ENCODE assay signal across 25 mouse cellular contexts in the genomic region with DNA sequence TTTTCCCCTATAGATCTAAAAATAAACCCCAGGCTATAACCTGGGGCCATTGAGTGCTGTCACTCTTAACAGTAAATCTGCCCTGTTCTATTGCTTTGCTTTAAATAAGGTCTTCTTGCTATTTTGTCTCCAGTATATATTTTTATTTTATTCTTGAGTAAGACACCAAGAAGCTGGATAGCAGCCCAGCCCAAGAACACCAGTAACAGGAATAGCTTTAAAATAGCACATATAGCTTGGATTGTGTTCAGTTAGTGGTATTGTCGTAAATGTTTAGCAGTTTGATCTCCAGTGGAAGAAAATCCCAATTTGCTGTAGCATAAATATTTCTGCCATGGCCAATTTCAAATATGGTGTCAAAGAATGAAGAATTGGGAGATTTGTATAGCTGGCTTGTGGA. TPM values are rescaled to one million over a fixed set of nuclear protein-coding genes. Genes with fewer than 3 reads are reported as not detected.
DNase-seq lines count a peak whose midpoint lies in the region; TF ChIP-seq lines count a peak whose summit lies in the region.
"Had no signal": no experiment of that assay in that cellular context is flagged by ENCODE, and none has a peak within 500 bp of the region (broad histone marks: within the 10 kb centered on the region; RNA-seq: fewer than 3 reads in every experiment).

No protein-coding gene starts in this region.

- intact Hi-C loops in left cerebral cortex, postnatal 36 days (cut with DNase I), result no loop called here
- intact Hi-C loops in heart, postnatal 25 days (cut with DNase I), result no loop called here

- no peaks in the 10 kb centered on the region for H3K36me3 ChIP-seq in kidney, adult 2 months (ENCODE audit: control insufficient read depth, insufficient read depth, low read length)
- H3K36me3 ChIP-seq: embryonic facial prominence, embryonic 13.5 days; forebrain, embryonic 12.5 days; heart, embryonic 10.5 days; hindbrain, embryonic 10.5 days; intestine, embryonic 15.5 days; limb, embryonic 12.5 days; stomach, embryonic 15.5 days had no signal

- H3K27ac ChIP-seq in kidney, adult 2 months (ENCODE audit: insufficient read depth, low read depth, low read length), result no peak overlapping the region
- H3K27ac ChIP-seq: embryonic facial prominence, embryonic 13.5 days; forebrain, embryonic 12.5 days; gastrocnemius, adult 2 months; heart, embryonic 10.5 days; hindbrain, embryonic 10.5 days; intestine, embryonic 15.5 days; limb, embryonic 12.5 days; stomach, embryonic 15.5 days had no signal

- TF ChIP-seq CTCF in kidney, adult 2 months (conservative IDR thresholded peaks at IDR 0.05; ENCODE audit: insufficient read depth, insufficient read length, low read depth, low read length), result no peak

- WGBS in kidney, adult 2 months, result 85% methylated on average over 1 of the region's 1 CpGs

- no peak overlapping the region for H3K4me3 ChIP-seq in kidney, adult 2 months (ENCODE audit: insufficient read depth, low read depth, low read length)
- H3K4me3 ChIP-seq: embryonic facial prominence, embryonic 13.5 days; erythroblast, embryonic 14.5 days; forebrain, embryonic 12.5 days; gastrocnemius, adult 2 months; heart, embryonic 10.5 days; hindbrain, embryonic 10.5 days; intestine, embryonic 15.5 days; limb, embryonic 12.5 days; stomach, embryonic 15.5 days had no signal

- no peak for TF ChIP-seq POLR2A in kidney, adult 2 months (IDR thresholded peaks at IDR 0.05; ENCODE audit: low read depth, low read length)

- no peaks in the 10 kb centered on the region for H3K27me3 ChIP-seq in kidney, adult 2 months (replicated peaks; ENCODE audit: control insufficient read depth, insufficient read depth, low read length)
- H3K27me3 ChIP-seq: embryonic facial prominence, embryonic 13.5 days; forebrain, embryonic 12.5 days; intestine, embryonic 15.5 days; limb, embryonic 12.5 days; stomach, embryonic 15.5 days had no signal

- no peaks in the 10 kb centered on the region for H3K4me1 ChIP-seq in kidney, adult 2 months (ENCODE audit: control insufficient read depth, insufficient read depth, low read length)
- H3K4me1 ChIP-seq: embryonic facial prominence, embryonic 13.5 days; forebrain, embryonic 12.5 days; heart, embryonic 10.5 days; hindbrain, embryonic 10.5 days; intestine, embryonic 15.5 days; limb, embryonic 12.5 days; stomach, embryonic 15.5 days had no signal

- peak; percentile 22 to 58 for DNase-seq in frontal cortex, adult 2 months (ENCODE audit: extremely low spot score in 1 of 2, low spot score in 1 of 2)
- no peak for DNase-seq in frontal cortex, postnatal 25 days (ENCODE audit: low spot score in 2 of 2)
- DNase-seq in left cerebral cortex, adult 18-20 months (ENCODE audit: low spot score in 2 of 2), result peak; percentile 13 to 39
- DNase-seq in left cerebral cortex, postnatal 36 days (ENCODE audit: low spot score in 2 of 2), result peak; percentile 10 to 13
- peak; percentile 16 to 19 for DNase-seq in right cerebral cortex, postnatal 36 days (ENCODE audit: low spot score in 2 of 2)
- DNase-seq in kidney, adult 2 months, result no peak
- no peak for DNase-seq in adrenal gland, adult 18-20 months (ENCODE audit: low spot score in 2 of 2)
- DNase-seq in heart, postnatal 25 days (ENCODE audit: low spot score), result no peak
- DNase-seq: adrenal gland, postnatal 36 days; cerebellum, adult 18-20 months; cerebellum, postnatal 36 days; embryo, embryonic 11 days; gastrocnemius, adult 2 months; lung, adult 18-20 months; lung, postnatal 14 days; thymus, adult 18-20 months; thymus, postnatal 36 days had no signal

RNA-seq across cellular contexts. Expression of a gene that starts 49.8 kb away (rescaled TPM):
- polyA plus RNA-seq in frontal cortex, adult 2 months (2012; rRNA removed), result 44.0 TPM in 2 replicates
- 10 to 100 TPM; 43.4 to 45.4 TPM for total RNA-seq in left cerebral cortex, adult 18-20 months (2021)
- 10 to 100 TPM; 46.3 to 49.9 TPM for total RNA-seq in left cerebral cortex, postnatal 36 days (2021)
- polyA plus RNA-seq in kidney, adult 2 months (2012; rRNA removed), result 16.8 and 20.3 TPM in 2 replicates
- 10 to 100 TPM; 42.7 to 44.6 TPM for total RNA-seq in adrenal gland, adult 18-20 months (2021)
- total RNA-seq in heart, postnatal 25 days (2021), result 10 to 100 TPM in 1 of 2 experiments, 1 to 10 TPM in 1; 7.9 to 10.1 TPM

Comparison
In these comparisons a context has a peak if more than half of its experiments do, and no peak if none do; other contexts are left out.
1. DNase-seq: peak in frontal cortex, adult 2 months (2 of 2), left cerebral cortex, adult 18-20 months (2 of 2), left cerebral cortex, postnatal 36 days (2 of 2) and right cerebral cortex, postnatal 36 days (2 of 2); none in frontal cortex, postnatal 25 days (0 of 2), kidney, adult 2 months (single experiment), adrenal gland, adult 18-20 months (0 of 2) and heart, postnatal 25 days (single experiment).